Mouse (Mus musculus) neural tube, embryonic 15.5 days (tissue): Measurements from ENCODE around the gene Ankrd13c. TPM values are rescaled to one million over a fixed set of nuclear protein-coding genes. Genes with fewer than 3 reads are reported as not detected.
"Not testable (repeated sequence)": the region's sequence is repeated elsewhere in the genome, so short reads cannot be mapped to it uniquely, and the experiment has no call there.

Source experiments
- ATAC-seq: fragments of 200-750 bp; cut with Nextera tagmentation; 2 replicates; pipeline ENCODE4 v1.8.0; 2017; ENCODE audit warnings: mild to moderate bottlenecking, moderate TSS enrichment, moderate library complexity; ENCODE audit not compliant: low FRiP score
- H3K27ac ChIP-seq: fragments of 300-500 bp; sonication (generic); replicated peaks from 2 replicates; pipeline ENCODE4 v1.5.1; 2015; ENCODE audit warnings: mild to moderate bottlenecking, inconsistent platforms
- H3K27me3 ChIP-seq: fragments of 300-500 bp; sonication (generic); replicated peaks from 2 replicates; pipeline ENCODE4 v1.6.1; 2015; ENCODE audit warnings: inconsistent platforms
- H3K36me3 ChIP-seq: fragments of 300-500 bp; sonication (generic); 2 replicates; pipeline ENCODE4 v1.6.1; 2015; ENCODE audit warnings: inconsistent platforms
- H3K4me1 ChIP-seq: fragments of 300-500 bp; sonication (generic); 2 replicates; pipeline ENCODE4 v1.6.1; 2015; ENCODE audit warnings: inconsistent platforms
- H3K4me2 ChIP-seq: fragments of 300-500 bp; sonication (generic); 2 replicates; pipeline ENCODE4 v1.6.1; 2015; ENCODE audit warnings: inconsistent platforms, mild to moderate bottlenecking, moderate library complexity
- H3K4me3 ChIP-seq: fragments of 300-500 bp; sonication (generic); replicated peaks from 2 replicates; pipeline ENCODE4 v1.5.1; 2015; ENCODE audit warnings: mild to moderate bottlenecking, inconsistent platforms
- H3K9ac ChIP-seq: fragments of 300-500 bp; sonication (generic); replicated peaks from 2 replicates; pipeline ENCODE4 v1.6.1; 2015; ENCODE audit warnings: mild to moderate bottlenecking, inconsistent platforms
- H3K9me3 ChIP-seq: fragments of 300-500 bp; sonication (generic); replicated peaks from 2 replicates; pipeline ENCODE4 v1.6.1; 2016; ENCODE audit warnings: inconsistent platforms
- WGBS: fragments of 180-500 bp; shearing (Covaris S2); methylation state at CpG from one replicate; pipeline ENCODE4 v1.1.7; 2015; ENCODE audit warnings: mixed read lengths; 5-methylcytosine and 5-hydroxymethylcytosine counted together
- polyA plus RNA-seq: library from polyadenylated mRNA; unstranded; fragments of >200 nt; fragmentation: Nextera tagmentation; extraction: Ambion mirVana; gene quantifications from 2 replicates; pipeline ENCODE4 v1.2.1, GENCODE M21; 2015

The Ankrd13c gene
- polyA plus RNA-seq, 1 experiment from 2014 or later = 29.7 TPM

- Histone ChIP-seq H3K36me3 (no peaks in the 10 kb centered on the region), H3K27me3 (no peaks in the 10 kb centered on the region), H3K4me2 (no peak overlapping the region), H3K9ac (no peak overlapping the region), H3K4me1 (peaks cover 6% of the 10 kb centered on the region), H3K9me3 (no peaks in the 10 kb centered on the region), H3K27ac (no peak overlapping the region), H3K4me3 (no peak overlapping the region)
- ATAC-seq = no peak
- 92% methylated on average over 14 of the region's 14 CpGs for WGBS
Measured at GRCm38 (mm10) chr3:157925706-157926510, 21.1 kb upstream of the Ankrd13c start.

GRCm38 (mm10) chr3:157926761-157927160 lies 20.3 kb upstream of the Ankrd13c start:
- peaks cover 6% of the 10 kb centered on the region for H3K4me1 ChIP-seq
- H3K4me3 ChIP-seq = no peak overlapping the region
- no peaks in the 10 kb centered on the region for H3K27me3 ChIP-seq
- ATAC-seq = no peak
- 65% methylated on average over 2 of the region's 2 CpGs for WGBS
- no peak overlapping the region for H3K9ac ChIP-seq
- no peak overlapping the region for H3K4me2 ChIP-seq
- H3K36me3 ChIP-seq = no peaks in the 10 kb centered on the region
- no peak overlapping the region for H3K27ac ChIP-seq
- H3K9me3 ChIP-seq = no peaks in the 10 kb centered on the region

- Histone ChIP-seq H3K27ac (no peak overlapping the region), H3K36me3 (no peaks in the 10 kb centered on the region), H3K9me3 (no peaks in the 10 kb centered on the region), H3K4me3 (no peak overlapping the region), H3K27me3 (no peaks in the 10 kb centered on the region), H3K4me1 (peaks cover 6% of the 10 kb centered on the region), H3K9ac (no peak overlapping the region), H3K4me2 (no peak overlapping the region)
- 89% methylated on average over 2 of the region's 2 CpGs for WGBS
- ATAC-seq = no peak
Measured at GRCm38 (mm10) chr3:157928731-157929130, 18.3 kb upstream of the Ankrd13c start.

- 93% methylated on average over 1 of the region's 1 CpGs for WGBS
- Histone ChIP-seq H3K27ac (no peak overlapping the region), H3K4me2 (no peak overlapping the region), H3K4me3 (no peak overlapping the region), H3K9ac (no peak overlapping the region), H3K9me3 (no peaks in the 10 kb centered on the region), H3K4me1 (peaks cover 4% of the 10 kb centered on the region), H3K36me3 (no peaks in the 10 kb centered on the region), H3K27me3 (no peaks in the 10 kb centered on the region)
- no peak for ATAC-seq
Measured at GRCm38 (mm10) chr3:157929417-157929816, 17.6 kb upstream of the Ankrd13c start.

GRCm38 (mm10) chr3:157931592-157931991 lies 15.4 kb upstream of the Ankrd13c start:
- WGBS = 65% methylated on average over 3 of the region's 3 CpGs
- H3K27me3 ChIP-seq = no peaks in the 10 kb centered on the region
- H3K9me3 ChIP-seq = no peaks in the 10 kb centered on the region
- ATAC-seq = no peak
- no peak overlapping the region for H3K9ac ChIP-seq
- H3K36me3 ChIP-seq = no peaks in the 10 kb centered on the region
- H3K4me1 ChIP-seq = no peaks in the 10 kb centered on the region
- no peak overlapping the region for H3K4me3 ChIP-seq
- H3K4me2 ChIP-seq = no peak overlapping the region
- H3K27ac ChIP-seq = no peak overlapping the region

GRCm38 (mm10) chr3:157932074-157932473 lies 15.0 kb upstream of the Ankrd13c start:
- WGBS = 57% methylated on average over 3 of the region's 3 CpGs
- Histone ChIP-seq H3K27ac (no peak overlapping the region), H3K4me1 (no peaks in the 10 kb centered on the region), H3K9ac (no peak overlapping the region), H3K27me3 (no peaks in the 10 kb centered on the region), H3K4me2 (no peak overlapping the region), H3K4me3 (no peak overlapping the region), H3K36me3 (no peaks in the 10 kb centered on the region), H3K9me3 (no peaks in the 10 kb centered on the region)
- no peak for ATAC-seq

- 83% methylated on average over 5 of the region's 6 CpGs for WGBS
- H3K4me2 ChIP-seq, H3K27me3 ChIP-seq, H3K27ac ChIP-seq, H3K4me3 ChIP-seq, H3K36me3 ChIP-seq, H3K9me3 ChIP-seq, H3K4me1 ChIP-seq, H3K9ac ChIP-seq, ATAC-seq: not testable (repeated sequence)
Measured at GRCm38 (mm10) chr3:157933223-157933622, 13.8 kb upstream of the Ankrd13c start.

GRCm38 (mm10) chr3:157934301-157934823 lies 12.7 kb upstream of the Ankrd13c start:
- Histone ChIP-seq H3K4me2 (no peak overlapping the region), H3K9ac (no peak overlapping the region), H3K4me3 (no peak overlapping the region), H3K4me1 (no peaks in the 10 kb centered on the region), H3K9me3 (no peaks in the 10 kb centered on the region), H3K27ac (no peak overlapping the region), H3K36me3 (no peaks in the 10 kb centered on the region), H3K27me3 (no peaks in the 10 kb centered on the region)
- ATAC-seq = no peak
- whole genome bisulfite sequencing = 87% methylated on average over 3 of the region's 3 CpGs

- H3K9ac ChIP-seq = no peak overlapping the region
Measured at GRCm38 (mm10) chr3:157938585-157938984, 8.5 kb upstream of the Ankrd13c start.

GRCm38 (mm10) chr3:157947383-157948280 lies 593 bp downstream of the Ankrd13c start:
- peaks cover 4% of the 10 kb centered on the region; the same call in 1 of the 2 replicates for H3K27me3 ChIP-seq
- peak overlapping the region; percentile 99 for H3K27ac ChIP-seq

More at GRCm38 (mm10) chr3:157938585-157938984, 8.5 kb upstream of the Ankrd13c start:
- Histone ChIP-seq H3K4me3 (no peak overlapping the region), H3K36me3 (no peaks in the 10 kb centered on the region), H3K27ac (no peak overlapping the region), H3K27me3 (peaks cover 3% of the 10 kb centered on the region; the same call in 1 of the 2 replicates), H3K4me2 (no peak overlapping the region), H3K4me1 (no peaks in the 10 kb centered on the region), H3K9me3 (no peaks in the 10 kb centered on the region)
- ATAC-seq = no peak
- 90% methylated on average over 2 of the region's 2 CpGs for WGBS

GRCm38 (mm10) chr3:157952716-157953115 lies 5.7 kb downstream of the Ankrd13c start:
- H3K27ac ChIP-seq = no peak overlapping the region
- no peak for ATAC-seq
- H3K9ac ChIP-seq = no peak overlapping the region
- H3K9me3 ChIP-seq = no peaks in the 10 kb centered on the region
- no peak overlapping the region for H3K4me2 ChIP-seq
- H3K36me3 ChIP-seq = no peaks in the 10 kb centered on the region
- no peak overlapping the region for H3K4me3 ChIP-seq
- H3K4me1 ChIP-seq = peaks cover 37% of the 10 kb centered on the region
- WGBS = 85% methylated on average over 2 of the region's 2 CpGs
- H3K27me3 ChIP-seq = no peaks in the 10 kb centered on the region

More at GRCm38 (mm10) chr3:157947383-157948280, 593 bp downstream of the Ankrd13c start:
- Histone ChIP-seq H3K9me3 (no peaks in the 10 kb centered on the region), H3K4me1 (peaks cover 36% of the 10 kb centered on the region), H3K36me3 (no peaks in the 10 kb centered on the region), H3K9ac (peak overlapping the region; percentile 96), H3K4me2 (peak overlapping the region; percentile 90), H3K4me3 (peak overlapping the region; percentile 86)
- ATAC-seq = peak; percentile 69
- under 1% methylated on average over 81 of the region's 93 CpGs for WGBS
